Mouse (Mus musculus) B cell, adult 2 months (primary cell): ENCODE data around the gene Dcst2.

ENCODE experiments used
- DNase-seq, 2 experiments: peaks; one replicate each; pipeline ENCODE4 v3.0.0; 2022

Dcst2 gene

GRCm38 (mm10) chr3:89388901-89389740, 27.3 kb downstream of the Dcst2 start:
- DNase-seq = peak; percentile 69 to 70

- peak; percentile 26 to 32 for DNase-seq
Measured at GRCm38 (mm10) chr3:89390111-89390515, 28.3 kb downstream of the Dcst2 start.

GRCm38 (mm10) chr3:89390699-89391662, 29.2 kb downstream of the Dcst2 start:
- peak; percentile 37 to 40 for DNase-seq

- DNase-seq = peak in 1 of 2 experiments; percentile 28
Measured at GRCm38 (mm10) chr3:89391663-89392511, 30.1 kb downstream of the Dcst2 start.

- peak; percentile 28 to 41 for DNase-seq
Measured at GRCm38 (mm10) chr3:89392871-89393311, 31.1 kb downstream of the Dcst2 start.

GRCm38 (mm10) chr3:89393605-89394004, 31.8 kb downstream of the Dcst2 start:
- DNase-seq = peak; percentile 94 to 95

GRCm38 (mm10) chr3:89394006-89394893, 32.5 kb downstream of the Dcst2 start, which contains the start of gene Zbtb7b:
Gene Zbtb7b (minus strand): TSS chr3:89394776.
- peak; percentile 66 to 67 for DNase-seq

GRCm38 (mm10) chr3:89394894-89395256, 33.1 kb downstream of the Dcst2 start:
- peak; percentile 56 for DNase-seq

- no peak for DNase-seq
Measured at GRCm38 (mm10) chr3:89395419-89395805, 33.6 kb downstream of the Dcst2 start.

- peak; percentile 65 to 67 for DNase-seq
Measured at GRCm38 (mm10) chr3:89395806-89396653, 34.3 kb downstream of the Dcst2 start.

GRCm38 (mm10) chr3:89396654-89397005, 34.9 kb downstream of the Dcst2 start:
- DNase-seq = no peak

- DNase-seq = no peak
Measured at GRCm38 (mm10) chr3:89401329-89401728, 39.6 kb downstream of the Dcst2 start.

- DNase-seq = no peak
Measured at GRCm38 (mm10) chr3:89402693-89403092, 40.9 kb downstream of the Dcst2 start, which contains the start of gene Lenep. Gene Lenep (minus strand): TSS chr3:89402793.

GRCm38 (mm10) chr3:89406887-89407286, 45.1 kb downstream of the Dcst2 start:
- no peak for DNase-seq

GRCm38 (mm10) chr3:89408448-89408847, 46.7 kb downstream of the Dcst2 start:
- no peak for DNase-seq

- DNase-seq = no peak
Measured at GRCm38 (mm10) chr3:89409701-89410100, 47.9 kb downstream of the Dcst2 start.

- no peak for DNase-seq
Measured at GRCm38 (mm10) chr3:89410864-89411263, 49.1 kb downstream of the Dcst2 start.

- peak; percentile 95 to 97 for DNase-seq
Measured at GRCm38 (mm10) chr3:89411490-89412393, 50.0 kb downstream of the Dcst2 start, which contains the start of gene Flad1. Gene Flad1 (minus strand): TSS chr3:89411870.

- no peak for DNase-seq
Measured at GRCm38 (mm10) chr3:89416158-89416557, 54.4 kb downstream of the Dcst2 start.
